Mouse (Mus musculus): ENCODE data around the gene Rtn4ip1.

- no peak for TF ChIP-seq POLR2A (IDR thresholded peaks at IDR 0.05; ENCODE audit: borderline replicate concordance, extremely low read depth, low read depth, low read length)
- TF ChIP-seq CTCF (IDR thresholded peaks at IDR 0.05; ENCODE audit: insufficient read depth, low read length): no peak
Measured at GRCm38 (mm10) chr10:43856351-43856750, 45.3 kb upstream of the Rtn4ip1 start.

Data from lung, adult 2 months (tissue).